8 mouse cellular contexts compared by ENCODE assay signal in the genomic region with DNA sequence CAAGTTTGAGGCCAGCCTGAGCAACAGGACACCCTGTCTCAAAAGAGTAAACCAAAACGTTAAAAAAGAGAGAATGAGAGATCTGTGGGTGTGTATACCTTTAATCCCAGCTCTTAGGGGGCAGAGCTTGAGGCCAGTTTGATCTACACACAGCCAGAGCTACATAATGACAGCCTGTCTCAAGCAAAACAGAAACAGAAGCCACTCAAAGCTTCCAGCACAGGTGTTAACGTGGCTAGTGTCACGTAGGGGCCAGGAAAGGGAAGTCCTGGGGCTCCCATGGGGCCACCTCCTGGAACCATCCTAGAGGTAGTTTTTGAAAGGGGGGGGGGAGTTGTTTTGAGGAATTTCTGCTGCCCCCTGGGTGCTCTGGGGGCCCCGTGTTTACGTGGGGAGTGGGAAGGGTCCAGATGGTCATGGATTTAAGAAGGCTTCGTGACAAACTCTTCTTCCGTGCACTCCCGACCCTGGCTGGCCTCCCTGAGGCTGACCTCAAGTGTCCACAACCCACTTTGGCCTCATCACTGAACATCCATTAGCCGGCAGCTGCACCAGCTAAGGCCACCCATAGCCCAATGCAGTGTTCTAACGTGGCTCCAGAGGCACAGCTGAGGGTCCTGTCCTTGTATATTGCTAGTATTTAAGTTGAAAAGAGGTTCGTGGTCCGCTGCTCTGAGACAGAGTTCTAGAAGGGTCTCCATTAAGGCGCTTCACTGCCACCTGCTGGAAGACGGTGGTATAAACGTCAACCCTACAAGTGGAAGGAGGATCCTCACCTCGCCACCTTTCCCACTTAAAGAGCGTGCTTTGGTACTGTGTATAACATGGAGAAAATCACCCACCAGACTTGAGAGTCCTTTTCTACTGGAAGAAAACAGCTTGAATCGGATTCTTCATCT. TPM values are rescaled to one million over a fixed set of nuclear protein-coding genes. Genes with fewer than 3 reads are reported as not detected.
A peak's percentile ranks its signal among the peaks of the same experiment; 100 is the strongest.
DNase-seq lines count a peak whose midpoint lies in the region; ATAC-seq and TF ChIP-seq lines count a peak whose summit lies in the region.

No protein-coding gene starts in this region.

- H3K4me3 ChIP-seq in bone marrow, adult 2 months (replicated peaks; ENCODE audit: control insufficient read depth, low read depth, low read length): no peak overlapping the region
- no peak overlapping the region; the same call in none of the 2 replicates for H3K4me3 ChIP-seq in embryonic facial prominence, embryonic 13.5 days
- H3K4me3 ChIP-seq in heart, embryonic 13.5 days: 0 out of 2 replicates have a peak overlapping the region, but pooled peaks have one; percentile 11
- no peak overlapping the region for H3K4me3 ChIP-seq in liver, embryonic 16.5 days (ENCODE audit: low read depth, low read length)

- peak; percentile 90 to 96 for DNase-seq in kidney, postnatal 36 days
- DNase-seq in ovary, postnatal 14 days (ENCODE audit: low spot score): peak; percentile 90
- peak; percentile 90 for DNase-seq in thymus, postnatal 0 days (ENCODE audit: low spot score)

- WGBS in bone marrow, adult 2 months: 7% methylated on average over 18 of the region's 18 CpGs
- WGBS in embryonic facial prominence, embryonic 13.5 days: 14% methylated on average over 18 of the region's 18 CpGs
- WGBS in heart, embryonic 13.5 days: 14% methylated on average over 18 of the region's 18 CpGs
- 14% methylated on average over 18 of the region's 18 CpGs for WGBS in liver, embryonic 16.5 days (ENCODE audit: insufficient replicate concordance)

- TF ChIP-seq POLR2A in bone marrow, adult 2 months (IDR thresholded peaks at IDR 0.05; ENCODE audit: borderline replicate concordance, control insufficient read depth, low read depth, low read length): no peak

- H3K4me1 ChIP-seq in bone marrow, adult 2 months (ENCODE audit: control insufficient read depth, insufficient read depth, low read length): peaks cover 2% of the 10 kb centered on the region; the same call in 1 of the 2 replicates
- H3K4me1 ChIP-seq in embryonic facial prominence, embryonic 13.5 days: peaks cover 6% of the 10 kb centered on the region
- peaks cover 19% of the 10 kb centered on the region for H3K4me1 ChIP-seq in heart, embryonic 13.5 days
- peaks cover 16% of the 10 kb centered on the region for H3K4me1 ChIP-seq in liver, embryonic 16.5 days (ENCODE audit: control insufficient read depth, low read depth, low read length)

- TF ChIP-seq CTCF in bone marrow, adult 2 months (IDR thresholded peaks at IDR 0.05; ENCODE audit: control insufficient read depth, insufficient read depth, low read length): peak; percentile 84

- H3K4me2 ChIP-seq in embryonic facial prominence, embryonic 13.5 days: peak overlapping the region; percentile 33; the same call in 1 of the 2 replicates
- H3K4me2 ChIP-seq in heart, embryonic 13.5 days: peak overlapping the region; percentile 58
- H3K4me2 ChIP-seq in liver, embryonic 16.5 days (ENCODE audit: low read depth, low read length): peak overlapping the region; percentile 41

- no peaks in the 10 kb centered on the region for H3K9me3 ChIP-seq in embryonic facial prominence, embryonic 13.5 days
- no peaks in the 10 kb centered on the region for H3K9me3 ChIP-seq in heart, embryonic 13.5 days
- H3K9me3 ChIP-seq in liver, embryonic 16.5 days (replicated peaks; ENCODE audit: control insufficient read depth, low read length): no peaks in the 10 kb centered on the region

- ATAC-seq in CD4-positive, CD25-positive, alpha-beta regulatory T cell, adult 4 months: peak; percentile 39
- ATAC-seq in embryonic facial prominence, embryonic 13.5 days (ENCODE audit: insufficient number of reproducible peaks, insufficient read depth, low FRiP score, low TSS enrichment, low read depth): no peak
- ATAC-seq in heart, embryonic 13.5 days (ENCODE audit: extremely low read depth, insufficient number of reproducible peaks, low FRiP score, low TSS enrichment): no peak
- ATAC-seq in liver, embryonic 16.5 days (ENCODE audit: low read depth): no peak

- peak overlapping the region; percentile 49 for H3K9ac ChIP-seq in embryonic facial prominence, embryonic 13.5 days
- H3K9ac ChIP-seq in heart, embryonic 13.5 days: peak overlapping the region; percentile 74
- peak overlapping the region; percentile 12; the same call in 1 of the 2 replicates for H3K9ac ChIP-seq in liver, embryonic 16.5 days (ENCODE audit: low read depth, low read length)

- no peaks in the 10 kb centered on the region for H3K36me3 ChIP-seq in embryonic facial prominence, embryonic 13.5 days
- H3K36me3 ChIP-seq in heart, embryonic 13.5 days: no peaks in the 10 kb centered on the region
- H3K36me3 ChIP-seq in liver, embryonic 16.5 days (ENCODE audit: control insufficient read depth, insufficient read depth): no peaks in the 10 kb centered on the region

- no peaks in the 10 kb centered on the region for H3K27me3 ChIP-seq in embryonic facial prominence, embryonic 13.5 days
- no peaks in the 10 kb centered on the region for H3K27me3 ChIP-seq in heart, embryonic 13.5 days (replicated peaks)
- H3K27me3 ChIP-seq in liver, embryonic 16.5 days (ENCODE audit: control insufficient read depth, insufficient read depth, low read depth, low read length): no peaks in the 10 kb centered on the region

- no peak overlapping the region for H3K27ac ChIP-seq in bone marrow, adult 2 months (ENCODE audit: control insufficient read depth, insufficient read depth, low read depth, low read length, poor library complexity)
- H3K27ac ChIP-seq in embryonic facial prominence, embryonic 13.5 days: no peak overlapping the region
- peak overlapping the region; percentile 15; the same call in 1 of the 2 replicates for H3K27ac ChIP-seq in heart, embryonic 13.5 days (replicated peaks)
- no peak overlapping the region for H3K27ac ChIP-seq in liver, embryonic 16.5 days (ENCODE audit: low read length)

RNA-seq across cellular contexts. Expression of a gene that starts 4.8 kb away (rescaled TPM):
- 1 to 10 TPM; 3.7 to 7.7 TPM for polyA plus RNA-seq in CD4-positive, CD25-positive, alpha-beta regulatory T cell, adult 4 months (2017; shearing (Covaris generic))
- 24.9 and 40.5 TPM in 2 replicates for polyA plus RNA-seq in bone marrow, adult 2 months (2011; ENCODE audit: insufficient read depth, insufficient read length, low replicate concordance, missing spikeins)
- 34.5 and 39.5 TPM in 2 replicates for polyA plus RNA-seq in embryonic facial prominence, embryonic 13.5 days (2015; fragmentation: Nextera tagmentation; extraction: Ambion mirVana)
- 19.3 and 22.2 TPM in 2 replicates for polyA plus RNA-seq in heart, embryonic 13.5 days (2015; fragmentation: Nextera tagmentation; extraction: Ambion mirVana)
- 6.7 and 7.3 TPM in 2 replicates for polyA plus RNA-seq in liver, embryonic 16.5 days (2015; fragmentation: Nextera tagmentation; extraction: Ambion mirVana)
- polyA plus RNA-seq in thymus, postnatal 0 days (2015; fragmentation: Nextera tagmentation; extraction: Ambion mirVana): 20.7 and 27.6 TPM in 2 replicates

RNA-seq across cellular contexts. Expression of a gene that starts 19.7 kb away (rescaled TPM):
- 100 to 1,000 TPM; 798 to 811 TPM for polyA plus RNA-seq in CD4-positive, CD25-positive, alpha-beta regulatory T cell, adult 4 months (2017; shearing (Covaris generic))
- polyA plus RNA-seq in bone marrow, adult 2 months (2011; ENCODE audit: insufficient read depth, insufficient read length, low replicate concordance, missing spikeins): 776 and 1,141 TPM in 2 replicates
- polyA plus RNA-seq in embryonic facial prominence, embryonic 13.5 days (2015; fragmentation: Nextera tagmentation; extraction: Ambion mirVana): 653 and 701 TPM in 2 replicates
- polyA plus RNA-seq in heart, embryonic 13.5 days (2015; fragmentation: Nextera tagmentation; extraction: Ambion mirVana): 389 and 419 TPM in 2 replicates
- polyA plus RNA-seq in liver, embryonic 16.5 days (2015; fragmentation: Nextera tagmentation; extraction: Ambion mirVana): 280 and 310 TPM in 2 replicates
- polyA plus RNA-seq in thymus, postnatal 0 days (2015; fragmentation: Nextera tagmentation; extraction: Ambion mirVana): 790 and 815 TPM in 2 replicates

RNA-seq across cellular contexts. Expression of a gene that starts 42.1 kb away (rescaled TPM):
- not detected for polyA plus RNA-seq in CD4-positive, CD25-positive, alpha-beta regulatory T cell, adult 4 months (2017; shearing (Covaris generic))
- 1.1 and 2.8 TPM in 2 replicates for polyA plus RNA-seq in bone marrow, adult 2 months (2011; ENCODE audit: insufficient read depth, insufficient read length, low replicate concordance, missing spikeins)
- 14.9 and 18.9 TPM in 2 replicates for polyA plus RNA-seq in embryonic facial prominence, embryonic 13.5 days (2015; fragmentation: Nextera tagmentation; extraction: Ambion mirVana)
- 5.9 and 7.3 TPM in 2 replicates for polyA plus RNA-seq in heart, embryonic 13.5 days (2015; fragmentation: Nextera tagmentation; extraction: Ambion mirVana)
- 0.50 and 0.52 TPM in 2 replicates for polyA plus RNA-seq in liver, embryonic 16.5 days (2015; fragmentation: Nextera tagmentation; extraction: Ambion mirVana)
- 2.1 and 2.2 TPM in 2 replicates for polyA plus RNA-seq in thymus, postnatal 0 days (2015; fragmentation: Nextera tagmentation; extraction: Ambion mirVana)

RNA-seq across cellular contexts. Expression of a gene that starts 56.5 kb away (rescaled TPM):
- under 1 TPM in 1 of 2 experiments, not detected in 1; 0.34 TPM for polyA plus RNA-seq in CD4-positive, CD25-positive, alpha-beta regulatory T cell, adult 4 months (2017; shearing (Covaris generic))
- polyA plus RNA-seq in bone marrow, adult 2 months (2011; ENCODE audit: insufficient read depth, insufficient read length, low replicate concordance, missing spikeins): 1.9 and 7.8 TPM in 2 replicates
- polyA plus RNA-seq in embryonic facial prominence, embryonic 13.5 days (2015; fragmentation: Nextera tagmentation; extraction: Ambion mirVana): 7.3 and 10.5 TPM in 2 replicates
- polyA plus RNA-seq in heart, embryonic 13.5 days (2015; fragmentation: Nextera tagmentation; extraction: Ambion mirVana): 4.1 TPM in 2 replicates
- 0.46 TPM in 1 of 2 replicates, not detected in the other for polyA plus RNA-seq in liver, embryonic 16.5 days (2015; fragmentation: Nextera tagmentation; extraction: Ambion mirVana)
- polyA plus RNA-seq in thymus, postnatal 0 days (2015; fragmentation: Nextera tagmentation; extraction: Ambion mirVana): 0.54 and 0.56 TPM in 2 replicates

Comparison
In these comparisons a context has a peak if more than half of its experiments do, and no peak if none do; other contexts are left out.
1. H3K9ac ChIP-seq: peak in every context shown above with its lines; median percentile 74 in heart, embryonic 13.5 days; 49 in embryonic facial prominence, embryonic 13.5 days; 12 in liver, embryonic 16.5 days.